Mouse (Mus musculus) intestine, postnatal 0 days (tissue): ENCODE measurements around the gene Mrap2. TPM values are rescaled to one million over a fixed set of nuclear protein-coding genes. Genes with fewer than 3 reads are reported as not detected.

Experiments
- ATAC-seq: fragments of 200-750 bp; cut with Nextera tagmentation; 2 replicates; pipeline ENCODE4 v1.8.0; 2017; ENCODE audit warnings: mild to moderate bottlenecking, moderate TSS enrichment, moderate library complexity
- H3K27ac ChIP-seq: fragments of 300-500 bp; sonication (generic); 2 replicates; pipeline ENCODE4 v1.5.1; 2014; ENCODE audit warnings: mild to moderate bottlenecking, low read depth, low read length, moderate library complexity
- H3K27me3 ChIP-seq: fragments of 300-500 bp; sonication (generic); replicated peaks from 2 replicates; pipeline ENCODE4 v1.6.1; 2014; ENCODE audit warnings: low read length, mixed read lengths; ENCODE audit not compliant: control insufficient read depth, insufficient read depth
- H3K36me3 ChIP-seq: fragments of 300-500 bp; sonication (generic); 2 replicates; pipeline ENCODE4 v1.6.1; 2014; ENCODE audit warnings: mild to moderate bottlenecking, moderate library complexity; ENCODE audit not compliant: control insufficient read depth, insufficient read depth
- H3K4me1 ChIP-seq: fragments of 300-500 bp; sonication (generic); replicated peaks from 2 replicates; pipeline ENCODE4 v1.6.1; 2014; ENCODE audit warnings: antibody characterized with exemption, low read length, mixed read lengths; ENCODE audit not compliant: control insufficient read depth, insufficient read depth
- H3K4me2 ChIP-seq: fragments of 300-500 bp; sonication (generic); replicated peaks from 2 replicates; pipeline ENCODE4 v1.6.1; 2014; ENCODE audit warnings: low read depth, mild to moderate bottlenecking, moderate library complexity
- H3K4me3 ChIP-seq: fragments of 300-500 bp; sonication (generic); 2 replicates; pipeline ENCODE4 v1.5.1; 2014; ENCODE audit warnings: low read depth, low read length
- H3K9ac ChIP-seq: fragments of 300-500 bp; sonication (generic); 2 replicates; pipeline ENCODE4 v1.6.1; 2014; ENCODE audit warnings: mild to moderate bottlenecking, low read depth, low read length
- H3K9me3 ChIP-seq: fragments of 300-500 bp; sonication (generic); 2 replicates; pipeline ENCODE4 v1.6.1; 2016; ENCODE audit warnings: mixed run types; ENCODE audit not compliant: control insufficient read depth
- CTCF ChIP-seq: sonication (generic); IDR thresholded peaks from 2 replicates; pipeline ENCODE4 v1.5.1; 2016; ENCODE audit warnings: low read depth, mild to moderate bottlenecking, control low read depth, antibody characterized with exemption, moderate library complexity
- WGBS: fragments of 180-500 bp; shearing (Covaris S2); extraction: QIAGEN DNeasy Blood & Tissue Kit; methylation state at CpG from one replicate; pipeline ENCODE4 v1.1.7; 2014; 5-methylcytosine and 5-hydroxymethylcytosine counted together
- polyA plus RNA-seq: library from polyadenylated mRNA; unstranded; fragments of >200 nt; fragmentation: Nextera tagmentation; extraction: Ambion mirVana; gene quantifications from 2 replicates; pipeline ENCODE4 v1.2.1, GENCODE M21; 2015

The Mrap2 gene
- polyA plus RNA-seq, 1 experiment from 2014 or later = 0.30 TPM

GRCm38 (mm10) chr9:87193721-87194120, 49.6 kb downstream of the Mrap2 start:
- 86% methylated on average over 1 of the region's 1 CpGs for WGBS
- no peaks in the 10 kb centered on the region for H3K4me1 ChIP-seq
- H3K36me3 ChIP-seq = peaks cover 29% of the 10 kb centered on the region
- no peaks in the 10 kb centered on the region for H3K9me3 ChIP-seq
- no peak overlapping the region for H3K27ac ChIP-seq
- H3K9ac ChIP-seq = no peak overlapping the region
- H3K4me2 ChIP-seq = no peak overlapping the region
- no peak for TF ChIP-seq CTCF
- H3K4me3 ChIP-seq = no peak overlapping the region
- no peak for ATAC-seq
- H3K27me3 ChIP-seq = no peaks in the 10 kb centered on the region

GRCm38 (mm10) chr9:87197277-87197676, 53.2 kb downstream of the Mrap2 start:
- no peak overlapping the region for H3K27ac ChIP-seq
- WGBS = 78% methylated on average over 3 of the region's 3 CpGs

GRCm38 (mm10) chr9:87198036-87198435, 53.9 kb downstream of the Mrap2 start:
- Histone ChIP-seq H3K27me3 (no peaks in the 10 kb centered on the region), H3K4me3 (no peak overlapping the region), H3K9me3 (no peaks in the 10 kb centered on the region), H3K36me3 (peaks cover 18% of the 10 kb centered on the region), H3K9ac (no peak overlapping the region), H3K4me1 (no peaks in the 10 kb centered on the region), H3K4me2 (no peak overlapping the region), H3K27ac (no peak overlapping the region)
- no peak for TF ChIP-seq CTCF
- ATAC-seq = no peak
- WGBS = 79% methylated on average over 6 of the region's 6 CpGs

More at GRCm38 (mm10) chr9:87197277-87197676, 53.2 kb downstream of the Mrap2 start:
- H3K27me3 ChIP-seq = no peaks in the 10 kb centered on the region
- H3K36me3 ChIP-seq = peaks cover 23% of the 10 kb centered on the region
- ATAC-seq = no peak
- no peaks in the 10 kb centered on the region for H3K4me1 ChIP-seq
- H3K9ac ChIP-seq = no peak overlapping the region
- H3K4me3 ChIP-seq = no peak overlapping the region
- no peak for TF ChIP-seq CTCF
- H3K9me3 ChIP-seq = no peaks in the 10 kb centered on the region
- no peak overlapping the region for H3K4me2 ChIP-seq

- H3K4me2 ChIP-seq = no peak overlapping the region
- H3K4me3 ChIP-seq = no peak overlapping the region
- no peak for ATAC-seq
- 94% methylated on average over 5 of the region's 5 CpGs for WGBS
- no peak overlapping the region for H3K27ac ChIP-seq
- H3K9ac ChIP-seq = no peak overlapping the region
- no peaks in the 10 kb centered on the region for H3K9me3 ChIP-seq
- TF ChIP-seq CTCF = no peak
- H3K36me3 ChIP-seq = peaks cover 28% of the 10 kb centered on the region
- H3K4me1 ChIP-seq = no peaks in the 10 kb centered on the region
- no peaks in the 10 kb centered on the region for H3K27me3 ChIP-seq
Observed at GRCm38 (mm10) chr9:87200426-87200825, 56.3 kb downstream of the Mrap2 start.

GRCm38 (mm10) chr9:87200919-87201318, 56.8 kb downstream of the Mrap2 start:
- Histone ChIP-seq H3K9ac (no peak overlapping the region), H3K27me3 (no peaks in the 10 kb centered on the region), H3K36me3 (peaks cover 30% of the 10 kb centered on the region), H3K4me3 (no peak overlapping the region), H3K4me2 (no peak overlapping the region), H3K9me3 (no peaks in the 10 kb centered on the region), H3K4me1 (no peaks in the 10 kb centered on the region), H3K27ac (no peak overlapping the region)
- no peak for ATAC-seq
- TF ChIP-seq CTCF = no peak
- WGBS = 98% methylated on average over 4 of the region's 4 CpGs

- H3K9ac ChIP-seq = no peak overlapping the region
- H3K27me3 ChIP-seq = no peaks in the 10 kb centered on the region
- no peak overlapping the region for H3K27ac ChIP-seq
- ATAC-seq = no peak
- H3K4me2 ChIP-seq = no peak overlapping the region
- no peaks in the 10 kb centered on the region for H3K9me3 ChIP-seq
- no peak for TF ChIP-seq CTCF
- H3K4me3 ChIP-seq = no peak overlapping the region
- 88% methylated on average over 6 of the region's 6 CpGs for WGBS
- H3K4me1 ChIP-seq = no peaks in the 10 kb centered on the region
- H3K36me3 ChIP-seq = peaks cover 33% of the 10 kb centered on the region
Observed at GRCm38 (mm10) chr9:87202431-87202830, 58.3 kb downstream of the Mrap2 start.

- no peak overlapping the region for H3K27ac ChIP-seq
- no peak overlapping the region for H3K4me2 ChIP-seq
- no peak overlapping the region for H3K9ac ChIP-seq
- H3K36me3 ChIP-seq = peaks cover 40% of the 10 kb centered on the region
- H3K9me3 ChIP-seq = no peaks in the 10 kb centered on the region
- H3K27me3 ChIP-seq = no peaks in the 10 kb centered on the region
- no peak overlapping the region for H3K4me3 ChIP-seq
- H3K4me1 ChIP-seq = no peaks in the 10 kb centered on the region
- 92% methylated on average over 9 of the region's 9 CpGs for WGBS
- TF ChIP-seq CTCF = no peak
- no peak for ATAC-seq
Observed at GRCm38 (mm10) chr9:87210830-87211339, 66.8 kb downstream of the Mrap2 start.
